Mouse (Mus musculus) small intestine, adult 2 months (tissue): ENCODE results near the gene Fen1.

Experiments used
- CTCF ChIP-seq: fragments of 200-500 bp; IDR thresholded peaks from 2 replicates; pipeline ENCODE4 v1.5.1; 2012; ENCODE audit warnings: low read depth, mild to moderate bottlenecking, control low read depth, inconsistent platforms, low read length, moderate library complexity, mixed read lengths; ENCODE audit not compliant: insufficient replicate concordance, insufficient read length; ENCODE audit errors: extremely low read depth
- POLR2A ChIP-seq: fragments of 200-500 bp; IDR thresholded peaks from 2 replicates; pipeline ENCODE4 v1.6.1; 2012; ENCODE audit warnings: low read depth, mild to moderate bottlenecking, control low read depth, inconsistent platforms, low read length, moderate library complexity

GRCm38 (mm10) chr19:10149189-10149588 lies 54.8 kb downstream of the Fen1 start:
- TF ChIP-seq CTCF (no peak), POLR2A (no peak)
